Mouse (Mus musculus) right cerebral cortex, adult 18-20 months (tissue): ENCODE measurements around the gene Mad2l2.
A peak's percentile ranks its signal among the peaks of the same experiment; 100 is the strongest.
"Not testable (repeated sequence)": the region's sequence is repeated elsewhere in the genome, so short reads cannot be mapped to it uniquely, and the experiment has no call there.

ENCODE experiments used
- DNase-seq: peaks from one replicate; pipeline ENCODE4 v3.0.0; 2022; ENCODE audit warnings: mixed read lengths

The Mad2l2 gene

DNA sequence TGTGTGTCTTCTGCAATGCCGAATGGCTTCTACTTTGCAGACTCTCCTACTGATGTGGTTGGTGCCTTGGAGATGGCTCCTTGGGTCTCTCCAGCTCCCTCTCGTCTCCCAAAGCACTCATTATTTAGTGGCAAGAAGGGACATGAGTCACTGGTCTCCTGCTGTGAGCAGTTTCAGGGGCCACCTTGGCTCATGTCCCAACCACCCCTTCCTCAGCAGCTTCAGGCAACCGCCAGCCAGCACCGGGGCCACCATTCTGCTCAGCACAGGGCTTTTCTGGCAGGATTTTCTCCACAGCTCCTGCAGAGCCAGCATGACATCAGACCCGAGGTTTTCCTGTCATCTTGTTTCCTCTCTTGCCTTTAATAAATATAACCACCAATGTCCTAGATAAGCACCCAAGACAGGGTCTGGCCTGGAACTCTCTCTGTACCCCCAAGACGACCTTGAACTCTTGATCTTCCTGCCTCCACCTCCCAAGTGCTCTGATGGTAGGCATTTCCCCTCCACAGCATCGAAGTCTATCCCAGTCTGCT, 21.6 kb upstream of the Mad2l2 start:
- DNase-seq = no peak

DNA sequence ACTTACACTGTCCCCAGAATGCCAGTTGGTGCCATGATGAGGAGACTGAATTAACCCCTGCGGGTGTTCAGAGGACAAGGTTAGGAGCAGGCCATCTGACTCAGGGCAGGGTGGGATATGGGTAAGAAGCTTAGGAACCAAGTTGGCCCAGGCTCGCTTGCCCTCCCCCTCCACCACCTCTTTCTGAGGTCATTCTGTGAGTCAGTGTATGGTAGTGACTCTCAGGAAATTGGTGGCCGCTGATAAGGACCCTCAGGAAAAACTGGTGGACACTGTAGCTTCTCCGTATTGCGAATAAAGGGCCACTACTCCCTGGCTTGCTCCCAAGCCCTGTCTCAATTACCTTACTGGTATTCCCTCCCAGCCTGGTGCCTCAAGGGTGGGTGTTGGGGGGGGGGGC, 21.0 kb upstream of the Mad2l2 start:
- DNase-seq = no peak

DNA sequence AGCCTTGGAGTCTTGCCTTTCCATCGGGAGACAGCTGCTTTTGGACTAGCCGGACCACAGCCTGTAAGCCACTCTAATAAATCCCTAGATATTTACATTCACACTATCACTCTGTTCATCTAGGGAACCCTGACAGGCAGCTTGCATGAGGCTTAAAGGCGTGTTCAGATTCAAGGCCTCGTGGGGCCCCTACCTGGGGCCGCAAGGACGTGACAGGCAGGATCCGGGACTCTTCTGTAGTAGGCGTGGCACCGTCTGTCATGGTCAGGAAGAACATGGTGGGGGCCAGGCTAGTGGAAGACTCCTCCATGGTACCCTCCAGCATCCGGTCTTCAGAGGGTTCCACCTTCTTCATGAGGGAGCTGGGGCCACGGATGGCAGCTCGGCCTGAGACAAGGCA, 17.7 kb upstream of the Mad2l2 start:
- DNase-seq = no peak

- peak; percentile 80 for DNase-seq
These were observed 15.3 kb upstream of the Mad2l2 start for GRCm38 (mm10) chr4:148114758-148115391.

- peak; percentile 13 for DNase-seq
These were observed 14.7 kb upstream of the Mad2l2 start for GRCm38 (mm10) chr4:148115467-148115866.

DNA sequence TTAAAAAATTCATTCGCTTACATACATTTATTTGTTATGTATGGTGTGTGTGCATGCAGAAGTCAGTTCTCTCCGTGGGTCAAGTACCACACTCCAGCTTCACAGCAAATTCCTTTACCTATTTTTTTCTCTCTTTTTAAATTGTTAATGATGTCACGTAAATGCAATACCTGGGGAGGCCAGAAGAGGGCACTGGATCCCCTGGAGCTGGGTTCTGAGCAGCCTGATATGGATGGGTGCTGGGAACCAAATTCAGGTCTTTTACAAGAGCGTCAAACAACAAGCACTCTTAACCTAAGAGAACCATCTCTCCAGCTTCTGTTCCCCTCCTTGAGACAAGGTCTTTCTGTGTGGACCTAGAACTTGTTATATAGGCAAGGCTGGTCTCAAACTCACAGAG, 13.5 kb upstream of the Mad2l2 start:
- DNase-seq = no peak

DNA sequence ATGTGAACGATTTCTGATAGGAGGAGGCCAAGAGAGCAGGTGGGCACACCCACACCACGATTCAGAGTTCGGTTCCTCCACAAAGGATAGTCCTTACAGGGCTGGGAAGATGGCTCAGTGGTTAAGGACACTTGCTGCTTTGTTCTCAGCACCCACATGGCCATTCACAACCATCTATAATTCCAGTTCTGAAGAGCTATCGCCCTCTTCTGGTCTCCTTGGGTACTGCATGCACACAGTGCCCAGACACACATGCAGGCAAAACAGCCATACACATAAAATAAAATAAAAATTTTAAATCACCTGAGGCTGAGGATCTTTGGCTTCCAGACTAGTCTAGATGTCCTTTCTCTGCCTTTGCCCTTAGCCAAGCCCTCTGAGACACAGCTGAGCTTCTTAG, 12.8 kb upstream of the Mad2l2 start:
- DNase-seq = no peak

DNA sequence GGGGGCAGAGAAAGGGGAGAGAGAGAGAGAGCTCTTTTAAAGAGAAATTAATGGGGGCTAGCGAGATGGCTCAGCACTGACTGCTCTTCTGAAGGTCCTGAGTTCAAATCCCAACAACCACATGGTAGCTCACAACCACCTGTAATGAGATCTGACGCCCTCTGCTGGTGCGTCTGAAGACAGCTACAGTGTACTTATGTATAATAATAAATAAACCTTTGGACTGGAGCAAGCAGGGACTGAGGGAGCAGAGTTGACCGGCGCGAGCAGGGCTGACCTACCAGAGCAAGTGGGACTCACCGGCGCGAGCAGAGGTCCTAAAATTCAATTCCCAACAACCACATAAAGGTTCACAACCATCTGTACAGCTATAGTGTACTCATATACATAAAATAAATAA, 10.6 kb upstream of the Mad2l2 start:
- DNase-seq = not testable (repeated sequence)

DNA sequence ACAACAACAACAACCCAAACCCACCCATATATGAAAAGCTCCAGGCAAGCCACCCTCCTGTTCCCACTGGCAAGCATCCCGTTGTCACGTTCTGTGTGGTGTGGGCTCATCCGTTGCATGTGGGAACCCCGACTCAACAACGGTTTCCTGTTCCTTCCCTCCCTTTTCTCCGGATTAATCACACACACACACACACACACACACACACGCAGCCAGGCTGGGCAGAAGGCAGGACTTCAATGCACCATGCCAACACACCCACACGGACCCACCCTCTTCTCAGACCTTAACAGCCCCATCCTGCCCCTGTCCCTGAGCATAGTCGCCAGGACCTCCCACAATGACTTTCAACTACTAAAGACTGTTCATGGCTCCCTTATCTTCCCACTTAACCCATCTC, 9.6 kb upstream of the Mad2l2 start:
- DNase-seq = no peak

DNA sequence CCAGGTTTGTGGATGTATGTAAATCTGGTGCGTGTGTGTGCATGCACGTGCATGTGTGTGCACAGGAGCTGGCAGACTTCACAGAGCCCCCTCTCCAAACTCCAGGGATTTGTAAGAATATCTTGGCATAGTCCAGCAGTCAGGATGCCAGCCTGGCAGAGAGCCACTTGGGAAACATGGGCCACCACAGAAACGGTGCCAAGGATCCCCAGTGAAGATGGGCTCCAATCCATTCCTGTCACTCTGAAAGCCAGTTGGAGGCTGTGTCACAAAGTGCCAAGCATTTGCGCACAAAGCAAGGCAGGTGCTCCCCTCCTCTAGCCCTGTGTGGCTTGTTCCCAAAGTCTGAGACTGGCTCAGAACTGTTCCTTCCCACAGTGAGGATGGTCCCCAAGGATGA, 8.8 kb upstream of the Mad2l2 start:
- DNase-seq = peak; percentile 32

GRCm38 (mm10) chr4:148121982-148122693, 8.0 kb upstream of the Mad2l2 start:
- DNase-seq = no peak

DNA sequence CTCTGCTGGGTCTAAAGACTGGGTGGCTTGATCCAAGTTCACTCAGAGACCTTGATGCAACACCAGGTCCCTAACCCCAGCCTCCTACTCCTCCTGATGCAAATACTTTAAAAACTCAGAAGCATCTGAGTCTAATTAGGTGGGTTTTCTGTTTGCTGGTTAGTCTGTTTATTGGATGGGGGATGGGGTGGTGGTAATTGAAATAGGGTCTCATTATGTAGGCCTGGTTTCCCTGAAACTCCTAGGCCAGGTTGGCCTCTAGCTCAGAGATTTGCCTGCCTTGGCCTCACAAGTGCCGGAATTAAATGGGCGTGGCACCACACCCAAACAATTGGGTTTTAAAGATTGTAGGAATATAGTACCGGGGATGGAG, 7.5 kb upstream of the Mad2l2 start:
- no peak for DNase-seq

DNA sequence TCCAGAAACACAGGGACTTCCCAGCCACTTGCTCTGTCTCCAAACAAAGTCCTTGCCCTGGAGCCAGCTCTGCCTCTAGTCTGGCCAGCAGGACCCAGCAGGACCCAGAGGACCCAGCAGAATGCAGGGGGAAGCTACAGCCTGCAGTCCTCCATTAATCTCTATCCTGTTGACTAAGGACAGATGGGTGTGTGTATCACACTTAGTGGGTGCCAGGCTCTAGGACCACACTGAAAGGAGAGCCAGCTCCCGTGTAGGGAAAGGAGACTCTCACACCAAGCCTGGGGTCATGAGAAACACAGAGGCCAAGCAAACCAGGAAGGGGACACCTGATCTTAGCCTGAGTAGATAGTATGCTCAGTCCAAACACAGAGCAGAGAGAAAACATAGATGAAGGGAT, 1.9 kb upstream of the Mad2l2 start:
- DNase-seq = no peak

DNA sequence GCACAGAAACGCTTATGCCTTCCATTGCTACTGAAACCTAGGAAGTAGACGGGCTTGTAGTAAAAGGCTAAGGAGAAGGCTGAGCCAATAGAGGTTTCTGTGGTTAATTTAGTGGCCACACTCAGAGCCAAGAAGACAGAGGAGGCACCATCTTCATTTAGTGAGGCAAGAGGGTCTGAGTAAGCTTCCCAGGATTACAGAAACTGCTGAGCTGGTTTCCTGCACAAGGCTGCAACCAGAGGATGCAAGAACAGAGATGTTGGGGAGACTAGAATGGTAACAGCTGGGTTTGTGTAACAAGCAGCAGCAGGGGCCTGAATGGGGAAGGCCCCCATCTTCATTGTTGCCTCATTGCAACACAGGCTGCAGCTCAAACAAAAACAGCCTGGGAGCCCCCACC, 1.5 kb upstream of the Mad2l2 start:
- no peak for DNase-seq

GRCm38 (mm10) chr4:148130561-148131413, 603 bp downstream of the Mad2l2 start, which contains the start of gene Draxin:
Gene Draxin (minus strand): TSS chr4:148130698.
- DNase-seq = peak; percentile 22

GRCm38 (mm10) chr4:148131497-148132081, 1.4 kb downstream of the Mad2l2 start:
- DNase-seq = no peak

DNA sequence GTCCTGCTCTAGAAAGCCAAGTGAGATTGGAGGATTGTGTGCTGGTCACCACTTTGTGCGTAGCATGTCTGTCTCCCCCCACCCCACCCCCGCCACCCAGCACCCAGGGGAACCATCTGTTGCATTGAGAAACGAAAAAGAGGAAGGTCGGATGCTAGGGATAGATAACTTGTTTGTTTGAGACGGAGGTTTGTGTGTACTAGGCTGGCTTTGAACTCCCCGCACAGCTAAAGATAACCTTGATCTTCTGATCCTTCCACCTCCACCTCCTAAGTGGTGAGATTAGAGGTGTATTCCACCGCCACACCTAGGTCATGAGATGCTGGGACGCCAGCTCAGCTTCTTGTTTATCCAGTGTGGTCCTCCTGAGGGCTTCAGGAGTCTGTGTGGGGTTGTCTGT, 4.8 kb downstream of the Mad2l2 start:
- no peak for DNase-seq

- no peak for DNase-seq
These were observed 7.3 kb downstream of the Mad2l2 start for GRCm38 (mm10) chr4:148137503-148137902.

- DNase-seq = no peak
These were observed 9.5 kb downstream of the Mad2l2 start for GRCm38 (mm10) chr4:148139767-148140097.

DNA sequence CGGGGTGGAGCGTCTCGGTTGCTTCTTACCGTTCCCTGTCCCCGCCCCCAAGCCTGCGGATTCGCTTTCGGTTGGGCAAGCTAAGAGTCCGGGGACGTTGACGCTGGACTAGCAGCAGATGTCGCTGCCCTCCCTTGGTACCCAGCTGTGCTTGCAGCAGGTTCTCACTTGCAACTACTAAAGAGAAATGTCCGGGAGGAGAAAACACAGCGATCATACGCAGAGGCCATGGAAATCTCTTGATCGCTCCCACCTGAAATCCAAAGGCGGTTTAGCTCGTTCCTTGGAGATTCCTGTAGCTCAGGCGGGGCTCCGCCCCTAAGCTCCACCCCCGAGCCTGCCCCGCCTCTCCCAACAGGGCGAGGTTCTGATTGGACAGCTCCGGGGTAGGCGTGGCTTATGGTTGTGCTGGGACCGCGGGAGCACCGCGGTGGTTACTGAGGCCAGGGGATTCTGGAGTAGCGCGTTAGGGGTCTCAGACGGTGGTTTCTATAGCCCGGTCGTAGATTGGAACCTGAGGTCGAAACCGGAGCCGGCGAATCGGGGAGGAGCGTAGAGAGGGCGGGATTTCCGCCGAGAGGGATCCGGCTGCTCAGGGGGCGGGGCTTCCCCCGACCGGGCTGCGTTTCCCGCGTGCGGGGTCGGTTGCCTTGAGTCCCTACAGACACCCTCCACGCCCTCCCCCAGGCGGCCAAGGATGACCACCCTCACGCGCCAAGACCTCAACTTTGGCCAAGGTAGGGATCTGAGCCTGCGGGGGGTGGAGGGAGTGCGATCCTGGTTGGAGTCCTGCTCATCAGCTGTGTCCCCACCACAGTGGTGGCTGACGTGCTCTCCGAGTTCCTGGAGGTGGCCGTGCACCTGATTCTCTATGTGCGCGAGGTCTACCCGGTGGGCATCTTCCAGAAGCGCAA, 10.2 kb downstream of the Mad2l2 start:
- peak; percentile 91 for DNase-seq

GRCm38 (mm10) chr4:148143721-148144120, 13.5 kb downstream of the Mad2l2 start:
- DNase-seq = no peak

DNA sequence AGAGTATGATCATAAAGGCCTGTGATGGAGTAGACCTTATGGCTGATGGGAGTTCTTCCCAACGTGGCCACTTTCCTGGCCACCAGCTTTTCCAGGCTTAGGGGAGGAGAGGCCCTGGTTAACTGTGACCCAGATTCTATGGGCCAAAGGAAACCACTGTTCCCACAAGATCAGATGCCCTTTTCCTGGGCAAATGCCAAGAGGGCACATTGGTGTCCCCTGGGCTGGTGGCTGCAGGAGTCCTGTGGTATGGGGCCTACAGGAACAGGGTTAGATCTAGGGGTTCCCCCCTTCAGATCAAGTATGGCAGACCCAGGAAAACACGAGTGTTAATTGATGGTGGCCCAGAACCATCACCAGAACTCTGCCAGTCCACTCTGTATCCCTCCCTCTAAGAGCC, 17.5 kb downstream of the Mad2l2 start:
- DNase-seq = no peak
